Mouse (Mus musculus) cerebellum, adult 2 months (tissue): ENCODE results near the gene Rpl13a. TPM values are rescaled to one million over a fixed set of nuclear protein-coding genes. Genes with fewer than 3 reads are reported as not detected.

Source experiments
- DNase-seq, 2 experiments: peaks; one replicate each; pipeline ENCODE4 v3.0.0; 2021
- H3K27ac ChIP-seq: fragments of 200-500 bp; 2 replicates; pipeline ENCODE4 v1.5.1; 2012; ENCODE audit warnings: low read length, control low read depth, inconsistent platforms; ENCODE audit not compliant: insufficient read depth
- H3K27me3 ChIP-seq: fragments of 200-500 bp; 2 replicates; pipeline ENCODE4 v1.6.1; 2012; ENCODE audit warnings: inconsistent platforms, mild to moderate bottlenecking, low read length, moderate library complexity; ENCODE audit not compliant: control insufficient read depth, insufficient read depth
- H3K4me1 ChIP-seq: fragments of 200-500 bp; 2 replicates; pipeline ENCODE4 v1.6.1; 2011; ENCODE audit warnings: low read length; ENCODE audit not compliant: control insufficient read depth, insufficient read depth
- H3K4me3 ChIP-seq: fragments of 200-500 bp; replicated peaks from 2 replicates; pipeline ENCODE3; 2011; ENCODE audit warnings: mild to moderate bottlenecking, low read depth, low read length, control low read depth; ENCODE audit not compliant: insufficient read depth
- CTCF ChIP-seq: fragments of 200-500 bp; IDR thresholded peaks from 2 replicates; pipeline ENCODE4 v1.5.1; 2011; ENCODE audit warnings: low read depth, mild to moderate bottlenecking, control low read depth, low read length, moderate library complexity, borderline replicate concordance; ENCODE audit not compliant: insufficient read depth
- POLR2A ChIP-seq: fragments of 200-500 bp; IDR thresholded peaks from 2 replicates; pipeline ENCODE4 v1.6.1; 2011; ENCODE audit warnings: low read length, control low read depth, borderline replicate concordance; ENCODE audit not compliant: insufficient read depth
- WGBS: fragments of 180-500 bp; shearing (Covaris S2); methylation state at CpG from one replicate; pipeline ENCODE4 v1.1.7; 2018; 5-methylcytosine and 5-hydroxymethylcytosine counted together
- polyA plus RNA-seq: library from polyadenylated mRNA; depleted of rRNA; stranded (reverse); fragments of >200 nt; gene quantifications from 2 replicates; pipeline ENCODE4 v1.2.3, GENCODE M21; 2012

Gene Rpl13a
- polyA plus RNA-seq, 1 experiment, result 1,228 TPM

- WGBS, result 79% methylated on average over 4 of the region's 4 CpGs
- no peak for DNase-seq
- no peaks in the 10 kb centered on the region for H3K27me3 ChIP-seq
- H3K4me1 ChIP-seq, result no peaks in the 10 kb centered on the region
- TF ChIP-seq CTCF (no peak), POLR2A (no peak)
- no peak overlapping the region for H3K27ac ChIP-seq
- H3K4me3 ChIP-seq, result no peak overlapping the region
Measured at GRCm38 (mm10) chr7:45086084-45086483, 42.5 kb downstream of the Rpl13a start.

GRCm38 (mm10) chr7:45083300-45083890 is 45.2 kb downstream of the Rpl13a start:
- H3K27me3 ChIP-seq, result no peaks in the 10 kb centered on the region
- no peaks in the 10 kb centered on the region for H3K4me1 ChIP-seq
- no peak overlapping the region for H3K27ac ChIP-seq
- WGBS, result 80% methylated on average over 22 of the region's 22 CpGs
- H3K4me3 ChIP-seq, result no peak overlapping the region
- no peak for DNase-seq
- TF ChIP-seq POLR2A, result no peak
- TF ChIP-seq CTCF, result no peak

- H3K4me3 ChIP-seq, result no peak overlapping the region
- WGBS, result 72% methylated on average over 25 of the region's 25 CpGs
- TF ChIP-seq CTCF (no peak), POLR2A (no peak)
- DNase-seq, result no peak
- H3K27ac ChIP-seq, result no peak overlapping the region; the same call in 1 of the 2 replicates
- H3K4me1 ChIP-seq, result no peaks in the 10 kb centered on the region
- H3K27me3 ChIP-seq, result no peaks in the 10 kb centered on the region
Measured at GRCm38 (mm10) chr7:45082401-45083299, 45.9 kb downstream of the Rpl13a start.

GRCm38 (mm10) chr7:45081016-45081415 is 47.5 kb downstream of the Rpl13a start:
- no peaks in the 10 kb centered on the region for H3K27me3 ChIP-seq
- no peaks in the 10 kb centered on the region for H3K4me1 ChIP-seq
- DNase-seq, result no peak
- TF ChIP-seq CTCF, result no peak
- TF ChIP-seq POLR2A, result no peak
- H3K27ac ChIP-seq, result no peak overlapping the region
- 58% methylated on average over 5 of the region's 5 CpGs for WGBS
- no peak overlapping the region for H3K4me3 ChIP-seq

- WGBS, result under 1% methylated on average over 10 of the region's 10 CpGs
Measured at GRCm38 (mm10) chr7:45079856-45080255, 48.7 kb downstream of the Rpl13a start.

GRCm38 (mm10) chr7:45078513-45078912 is 50.0 kb downstream of the Rpl13a start:
- TF ChIP-seq POLR2A, result no peak
- TF ChIP-seq CTCF, result peak; percentile 76
- peaks cover 9% of the 10 kb centered on the region for H3K4me1 ChIP-seq
- 37% methylated on average over 9 of the region's 9 CpGs for WGBS
- no peaks in the 10 kb centered on the region for H3K27me3 ChIP-seq
- no peak overlapping the region for H3K27ac ChIP-seq
- no peak overlapping the region for H3K4me3 ChIP-seq
- peak; percentile 62 to 73 for DNase-seq

More at GRCm38 (mm10) chr7:45079856-45080255, 48.7 kb downstream of the Rpl13a start:
- H3K4me3 ChIP-seq, result no peak overlapping the region
- no peak overlapping the region for H3K27ac ChIP-seq
- DNase-seq, result peak; percentile 80 to 90
- TF ChIP-seq POLR2A, result no peak
- peak; percentile 89 for TF ChIP-seq CTCF
- H3K27me3 ChIP-seq, result no peaks in the 10 kb centered on the region
- H3K4me1 ChIP-seq, result peaks cover 8% of the 10 kb centered on the region

- no peak for TF ChIP-seq CTCF
- TF ChIP-seq POLR2A, result no peak
- Histone ChIP-seq H3K27me3 (no peaks in the 10 kb centered on the region), H3K4me1 (peaks cover 9% of the 10 kb centered on the region), H3K4me3 (no peak overlapping the region), H3K27ac (no peak overlapping the region)
- WGBS, result 86% methylated on average over 2 of the region's 2 CpGs
- DNase-seq, result no peak
Measured at GRCm38 (mm10) chr7:45077829-45078228, 50.7 kb downstream of the Rpl13a start.

GRCm38 (mm10) chr7:45077322-45077721 is 51.2 kb downstream of the Rpl13a start:
- H3K27ac ChIP-seq, result no peak overlapping the region
- H3K4me3 ChIP-seq, result no peak overlapping the region
- TF ChIP-seq CTCF, result no peak
- TF ChIP-seq POLR2A, result no peak
- 78% methylated on average over 14 of the region's 14 CpGs for WGBS
- DNase-seq, result no peak
- no peaks in the 10 kb centered on the region for H3K27me3 ChIP-seq
- H3K4me1 ChIP-seq, result peaks cover 9% of the 10 kb centered on the region
